Mouse (Mus musculus) yolk sac, embryonic 10.5 days (tissue): ENCODE measurements around the gene Cdk8.
"Not testable (repeated sequence)": the region's sequence is repeated elsewhere in the genome, so short reads cannot be mapped to it uniquely, and the experiment has no call there.

ENCODE experiments used
- DNase-seq: peaks from one replicate; pipeline ENCODE4 v3.0.0-alpha.2; 2017; ENCODE audit warnings: low spot score

The Cdk8 gene

GRCm38 (mm10) chr5:146230864-146231654 is at the start of gene Cdk8:
TSS of gene Cdk8 (plus strand) at chr5:146231230.
- DNase-seq: peak; percentile 95

GRCm38 (mm10) chr5:146185204-146185603 is 45.8 kb upstream of the Cdk8 start, which contains the start of gene 1700001J03Rik:
TSS of gene 1700001J03Rik (minus strand) at chr5:146185304.
- not testable (repeated sequence) for DNase-seq

GRCm38 (mm10) chr5:146187441-146187840 is 43.6 kb upstream of the Cdk8 start:
- not testable (repeated sequence) for DNase-seq

GRCm38 (mm10) chr5:146188144-146188543 is 42.9 kb upstream of the Cdk8 start:
- DNase-seq: no peak

DNA sequence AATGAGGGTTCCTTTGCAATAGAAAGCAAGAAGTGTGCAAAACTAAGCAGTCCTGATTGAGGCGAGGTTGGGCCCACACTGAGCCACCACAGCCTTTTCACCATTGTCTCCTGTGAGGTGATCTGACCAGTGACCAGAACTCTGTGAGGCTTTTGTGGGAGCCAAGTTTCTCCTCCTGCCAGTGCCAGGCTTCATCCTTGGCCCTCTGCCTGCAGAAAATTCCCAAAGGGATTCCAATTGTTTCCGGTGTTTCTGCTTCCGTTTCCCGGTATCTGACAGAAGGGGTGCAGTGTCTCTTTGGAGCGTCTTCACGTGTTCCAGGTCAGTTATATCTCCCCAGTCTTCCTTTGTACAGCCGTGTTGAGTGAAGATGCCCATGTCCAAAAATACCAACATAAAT is 42.3 kb upstream of the Cdk8 start:
- no peak for DNase-seq

- peak; percentile 65 for DNase-seq
These were observed 40.9 kb upstream of the Cdk8 start for GRCm38 (mm10) chr5:146190093-146190492.

- DNase-seq: no peak
These were observed 40.3 kb upstream of the Cdk8 start for GRCm38 (mm10) chr5:146190501-146191269.

DNA sequence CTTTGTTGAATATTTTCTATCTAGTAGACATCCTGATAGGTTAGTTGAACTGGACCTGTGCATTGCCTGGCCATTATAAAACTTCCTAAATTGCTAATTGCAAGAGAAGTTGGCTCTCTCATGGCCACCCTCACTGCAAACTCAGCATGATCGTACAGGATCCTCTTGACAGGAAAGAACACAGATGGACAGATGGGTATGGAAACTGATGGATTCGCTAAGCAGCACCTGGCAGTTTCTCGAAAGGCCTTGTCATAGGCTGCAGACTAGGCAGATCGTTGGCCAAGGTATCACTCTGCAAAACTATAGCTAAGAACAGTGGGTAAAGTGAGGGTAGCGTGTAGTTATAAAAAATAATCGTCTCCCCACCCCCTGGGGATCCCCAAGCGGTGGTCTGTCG is 37.7 kb upstream of the Cdk8 start:
- DNase-seq: no peak

GRCm38 (mm10) chr5:146199073-146199472 is 32.0 kb upstream of the Cdk8 start:
- DNase-seq: no peak

DNA sequence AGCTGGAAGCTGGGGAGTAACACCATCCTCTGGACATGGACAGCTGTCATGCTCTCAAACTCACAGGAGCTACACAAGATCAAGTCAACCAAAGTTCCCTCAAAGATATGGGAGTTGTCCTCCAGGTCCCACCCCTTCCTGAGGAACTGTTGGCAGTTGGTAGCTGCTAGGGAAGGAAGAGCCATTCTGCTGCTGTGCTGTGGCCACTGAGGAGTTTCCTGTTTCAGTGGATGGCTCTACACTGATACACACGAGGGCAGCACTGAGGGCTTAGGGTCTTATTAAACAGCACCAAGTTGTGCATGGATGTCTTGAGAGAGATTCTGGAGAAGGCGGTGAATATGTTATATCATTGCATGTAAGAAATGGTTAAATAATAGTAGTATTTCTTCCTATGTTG is 31.5 kb upstream of the Cdk8 start:
- DNase-seq: no peak

DNA sequence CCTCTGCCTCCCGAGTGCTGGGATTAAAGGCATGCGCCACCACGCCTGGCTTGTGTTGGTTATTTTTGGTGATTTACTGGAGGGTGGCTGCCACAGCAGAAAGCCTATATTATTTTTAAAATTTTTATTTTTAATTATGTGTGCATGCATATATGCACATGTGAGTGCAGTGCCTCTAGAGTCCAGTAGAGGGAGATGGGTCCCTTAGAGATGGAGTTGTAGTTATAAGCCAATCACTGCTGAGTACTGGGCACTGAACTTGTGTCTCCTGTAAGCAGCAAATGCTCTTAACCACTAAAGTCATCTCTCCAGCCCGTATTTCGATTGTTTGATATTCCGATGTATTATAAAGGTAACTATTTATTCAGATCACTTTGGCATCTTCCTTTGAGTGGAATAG is 30.4 kb upstream of the Cdk8 start:
- no peak for DNase-seq

DNA sequence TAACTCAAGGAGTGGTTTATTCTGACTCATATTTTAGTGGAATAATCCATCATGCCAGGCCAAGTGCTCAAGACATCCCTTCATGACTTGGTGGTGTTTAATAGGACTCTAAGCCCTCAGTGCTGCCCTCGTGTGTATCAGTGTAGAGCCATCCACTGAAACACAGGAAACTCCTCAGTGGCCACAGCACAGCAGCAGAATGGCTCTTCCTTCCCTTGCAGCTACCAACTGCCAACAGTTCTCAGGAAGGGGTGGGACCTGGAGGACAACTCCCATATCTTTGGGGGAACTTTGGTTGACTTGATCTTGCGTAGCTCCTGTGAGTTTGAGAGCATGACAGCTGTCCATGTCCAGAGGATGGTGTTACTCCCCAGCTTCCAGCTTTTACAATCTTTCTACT is 27.1 kb upstream of the Cdk8 start:
- DNase-seq: no peak

DNA sequence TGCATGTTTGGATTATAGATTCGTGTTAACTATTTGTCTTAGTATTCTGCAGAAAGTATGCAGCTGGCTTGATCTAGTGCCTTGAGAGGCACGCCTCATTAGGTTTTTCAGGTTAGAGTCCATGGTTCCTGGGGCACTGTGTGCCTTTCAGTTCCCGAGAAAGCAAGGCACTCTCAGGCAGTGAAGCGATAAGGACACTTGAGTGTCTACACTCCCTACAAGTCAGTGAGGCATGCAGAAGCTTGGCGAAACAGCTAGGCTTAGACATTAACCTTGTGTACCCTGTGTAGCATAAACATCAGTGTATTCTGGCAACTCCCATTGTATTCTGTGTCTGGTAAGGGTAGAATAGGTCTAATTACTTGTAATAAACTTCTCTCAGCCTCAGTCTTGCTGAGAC is 25.5 kb upstream of the Cdk8 start:
- no peak for DNase-seq

GRCm38 (mm10) chr5:146220501-146220878 is 10.5 kb upstream of the Cdk8 start:
- no peak for DNase-seq

DNA sequence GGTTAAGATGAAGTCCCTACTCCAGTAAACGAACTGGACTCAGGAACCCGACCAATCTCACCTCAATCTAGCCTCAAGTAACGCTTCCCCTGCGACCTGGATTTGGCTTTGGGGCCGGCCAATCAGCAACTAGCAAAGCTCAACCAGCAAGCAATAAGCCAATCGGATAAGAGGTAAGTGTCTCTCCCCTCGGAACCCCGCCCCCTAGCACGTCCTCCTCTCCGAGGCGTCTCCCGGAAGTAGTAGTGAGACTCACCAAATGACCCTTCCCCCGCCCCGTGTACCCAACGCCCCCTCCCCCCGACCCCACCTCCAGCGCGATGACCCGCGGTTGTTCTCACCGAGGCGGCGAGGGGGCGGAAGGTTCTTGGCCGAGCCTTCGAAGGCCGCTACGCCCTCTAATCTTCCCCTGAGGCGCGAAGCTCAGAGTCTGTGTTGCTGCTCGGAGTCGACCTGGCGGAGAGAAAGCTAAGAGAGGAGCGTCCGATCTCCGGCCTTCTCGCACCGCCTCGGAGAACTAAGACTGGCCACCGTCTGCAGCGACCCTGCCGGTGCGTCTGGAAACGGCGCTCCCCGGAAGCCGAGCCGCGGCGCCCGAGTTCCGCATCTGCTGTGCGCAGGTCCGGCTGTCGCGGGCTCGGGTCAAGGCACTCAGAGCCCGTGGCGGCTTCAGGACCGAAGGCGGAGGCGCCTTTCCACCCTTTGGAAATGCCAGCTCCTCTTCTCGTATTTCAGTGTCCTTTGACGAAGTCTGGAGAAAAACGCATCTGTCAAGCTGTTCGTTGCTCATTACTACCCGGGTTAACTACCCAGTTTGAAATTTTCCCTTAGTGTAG is 9.9 kb upstream of the Cdk8 start, which contains the start of gene Rnf6:
TSS of gene Rnf6 (minus strand) at position 677 of the 836 bp plus-strand sequence.
- peak; percentile 98 for DNase-seq

DNA sequence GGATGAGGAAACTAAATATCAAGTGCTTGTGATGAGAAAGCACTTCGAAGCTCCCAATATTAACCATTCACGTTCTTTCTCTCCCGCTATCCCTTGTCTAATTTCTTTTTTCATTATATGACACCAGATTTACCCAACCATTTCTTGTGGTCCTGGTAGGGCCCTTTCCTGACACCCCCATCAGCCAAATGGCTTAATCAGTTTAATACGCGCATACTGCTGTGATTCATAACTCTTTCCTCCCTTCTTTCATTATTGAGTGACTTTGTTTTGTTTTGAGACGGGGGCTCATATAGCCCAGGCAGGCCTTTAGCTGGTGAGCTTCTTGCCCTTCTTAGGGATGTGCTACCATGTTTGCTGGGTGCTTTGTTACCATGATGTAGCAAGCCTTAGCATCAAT is 9.3 kb upstream of the Cdk8 start:
- no peak for DNase-seq

- no peak for DNase-seq
These were observed 7.2 kb upstream of the Cdk8 start for GRCm38 (mm10) chr5:146223786-146224185.

GRCm38 (mm10) chr5:146227496-146227895 is 3.5 kb upstream of the Cdk8 start:
- DNase-seq: no peak

DNA sequence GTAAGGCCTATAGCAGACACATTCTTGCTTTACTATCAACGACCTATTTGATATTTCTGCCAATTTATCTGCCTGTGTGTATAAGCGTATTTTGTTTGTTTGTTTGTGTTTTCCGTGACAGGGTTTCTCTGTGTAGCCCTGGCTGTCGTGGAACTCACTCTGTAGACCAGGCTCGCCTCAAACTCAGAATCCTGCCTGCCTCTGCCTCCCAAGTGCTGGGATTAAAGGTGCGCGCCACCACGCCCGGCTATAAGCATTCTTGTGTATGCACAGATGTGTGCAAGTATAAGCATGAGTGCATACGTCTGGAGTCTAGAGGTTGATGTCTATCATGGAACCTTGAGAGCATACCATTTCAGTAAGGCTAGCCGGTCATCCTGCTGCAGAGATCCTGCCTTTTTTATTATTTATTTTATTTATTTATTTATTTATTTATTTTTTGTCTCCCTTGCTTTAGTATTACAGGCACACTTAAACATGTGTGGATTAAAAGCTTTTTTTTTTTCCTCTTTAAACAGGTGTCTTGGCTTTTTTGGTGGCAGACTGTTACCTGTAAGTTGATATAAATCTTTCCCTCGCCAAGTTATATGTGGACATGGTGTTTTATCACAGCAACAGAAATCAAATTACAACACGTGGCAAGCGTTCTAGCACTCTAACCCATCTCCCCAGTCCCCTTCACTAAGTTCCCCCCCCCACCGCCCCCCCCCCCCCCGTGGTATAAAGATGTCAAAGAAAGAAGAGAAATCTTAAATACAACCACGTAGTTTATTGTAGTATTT is 970 bp upstream of the Cdk8 start:
- no peak for DNase-seq

- DNase-seq: peak; percentile 37
These were observed 596 bp downstream of the Cdk8 start for GRCm38 (mm10) chr5:146231655-146231996.

GRCm38 (mm10) chr5:146232056-146232675 is 1.1 kb downstream of the Cdk8 start:
- DNase-seq: no peak
